Mouse (Mus musculus): ENCODE results near the gene Pigl. TPM values are rescaled to one million over a fixed set of nuclear protein-coding genes. Genes with fewer than 3 reads are reported as not detected.
A peak's percentile ranks its signal among the peaks of the same experiment; 100 is the strongest.
"Not testable (repeated sequence)": the region's sequence is repeated elsewhere in the genome, so short reads cannot be mapped to it uniquely, and the experiment has no call there.

Gene Pigl
- polyA plus RNA-seq, 1 experiment: 4.7 TPM

DNA sequence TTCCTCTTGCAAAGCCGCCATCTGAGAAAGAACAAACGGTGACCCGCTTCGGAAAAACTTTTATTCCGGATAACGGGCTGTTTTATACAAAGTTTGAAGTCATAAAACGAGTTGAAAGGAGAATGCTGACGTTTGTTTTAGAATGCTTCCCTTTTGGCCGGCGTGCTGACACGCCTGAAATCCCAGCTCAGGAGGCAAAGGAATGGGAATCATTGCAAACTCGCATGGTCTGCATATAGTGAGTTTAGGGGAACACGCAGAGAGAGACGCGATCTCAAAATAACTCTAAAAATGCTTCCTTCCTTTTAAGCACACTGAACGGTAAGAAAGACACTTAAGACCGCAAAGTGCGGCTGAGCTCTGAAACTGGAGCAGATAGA is 379 bp upstream of the Pigl start:
- 0 out of 2 replicates have a peak, but pooled peaks cover 3% of the 10 kb centered on the region for H3K4me1 ChIP-seq (ENCODE audit: control insufficient read depth, insufficient read depth, insufficient read length, low read length)
- peak overlapping the region; percentile 94 for H3K4me3 ChIP-seq (ENCODE audit: insufficient read depth, low read depth, low read length)

DNA sequence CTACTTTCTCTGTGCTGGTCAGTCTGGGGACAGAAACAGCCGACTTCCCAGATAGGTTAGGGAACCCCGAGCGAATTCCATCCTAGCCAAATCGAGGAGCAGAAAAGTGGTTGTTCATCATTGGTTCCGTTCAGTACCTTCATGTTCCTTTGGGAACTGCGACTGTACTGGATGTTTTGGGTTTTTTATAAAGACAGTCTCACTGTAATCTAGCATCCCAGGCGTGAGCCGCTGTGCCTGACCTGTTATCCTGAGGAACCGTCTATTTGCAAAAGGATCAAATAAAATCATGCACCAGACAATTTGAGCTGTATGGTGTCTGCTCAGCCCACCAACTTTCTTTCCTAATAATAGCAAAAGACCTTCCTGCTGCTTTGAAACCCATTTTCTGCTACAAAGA is 520 bp downstream of the Pigl start:
- Histone ChIP-seq H3K4me1 (ENCODE audit: control insufficient read depth, insufficient read depth, insufficient read length, low read length) (peaks cover 6% of the 10 kb centered on the region; the same call in 1 of the 2 replicates), H3K4me3 (ENCODE audit: insufficient read depth, low read depth, low read length) (peak overlapping the region; percentile 94), H3K27ac (replicated peaks; ENCODE audit: low read depth, low read length) (peak overlapping the region; percentile 96)

More for the DNA sequence above, 379 bp upstream of the Pigl start:
- H3K27ac ChIP-seq (replicated peaks; ENCODE audit: low read depth, low read length): peak overlapping the region; percentile 96

DNA sequence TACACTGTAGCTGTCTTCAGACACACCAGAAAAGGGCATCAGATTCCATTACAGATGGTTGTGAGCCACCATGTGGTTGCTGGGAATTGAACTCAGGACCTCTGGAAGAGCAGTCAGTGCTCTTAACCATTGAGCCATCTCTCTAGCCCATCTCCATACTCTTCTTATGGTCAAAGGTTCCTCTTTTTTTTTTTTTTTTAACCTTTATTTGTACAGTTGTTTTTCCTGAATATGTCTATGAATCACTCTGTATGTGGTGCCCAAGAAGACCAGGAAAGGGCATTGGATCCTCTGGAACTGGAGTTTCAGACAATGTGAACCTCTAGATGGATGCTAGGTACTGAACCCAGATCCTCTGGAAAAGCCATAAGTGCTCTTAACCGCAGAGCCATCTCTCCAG is 4.3 kb downstream of the Pigl start:
- H3K27ac ChIP-seq (replicated peaks; ENCODE audit: low read depth, low read length); H3K4me3 ChIP-seq (ENCODE audit: insufficient read depth, low read depth, low read length); H3K4me1 ChIP-seq (ENCODE audit: control insufficient read depth, insufficient read depth, insufficient read length, low read length): not testable (repeated sequence)

DNA sequence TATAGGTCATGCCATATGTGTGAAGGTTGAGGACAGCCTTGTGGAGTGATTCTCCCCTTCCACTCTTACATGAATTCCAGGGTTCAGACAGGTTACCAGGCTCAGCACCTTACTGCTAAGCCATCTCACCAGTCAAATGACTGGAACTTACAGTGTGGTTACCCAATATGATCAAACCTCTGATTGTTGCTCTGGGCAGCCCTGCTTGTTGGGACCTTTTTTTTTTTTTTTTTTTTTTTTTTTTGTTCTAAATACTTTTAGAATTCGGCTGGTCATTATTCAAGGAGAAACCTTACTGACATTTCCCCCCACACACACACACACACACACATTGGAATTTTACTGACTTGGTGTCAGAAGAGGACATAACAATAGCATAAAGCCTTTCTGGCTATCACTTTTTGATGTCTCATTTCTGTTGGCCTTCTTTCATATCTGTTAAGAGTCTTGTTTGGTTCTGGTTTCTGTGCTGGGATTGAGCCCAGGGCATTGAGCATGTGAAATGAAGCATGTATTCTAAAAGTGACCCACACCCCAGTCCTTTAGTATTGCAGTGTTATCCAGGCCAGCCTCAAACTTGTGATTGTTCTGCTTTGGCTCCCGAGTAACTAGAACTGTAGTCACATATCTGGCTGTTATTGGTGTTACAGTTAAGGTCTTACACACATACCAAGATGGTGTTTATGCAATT is 5.1 kb downstream of the Pigl start:
- Histone ChIP-seq H3K4me1 (ENCODE audit: control insufficient read depth, insufficient read depth, insufficient read length, low read length) (peaks cover 9% of the 10 kb centered on the region; the same call in 1 of the 2 replicates), H3K27ac (replicated peaks; ENCODE audit: low read depth, low read length) (peak overlapping the region; percentile 56; the same call in 1 of the 2 replicates)

DNA sequence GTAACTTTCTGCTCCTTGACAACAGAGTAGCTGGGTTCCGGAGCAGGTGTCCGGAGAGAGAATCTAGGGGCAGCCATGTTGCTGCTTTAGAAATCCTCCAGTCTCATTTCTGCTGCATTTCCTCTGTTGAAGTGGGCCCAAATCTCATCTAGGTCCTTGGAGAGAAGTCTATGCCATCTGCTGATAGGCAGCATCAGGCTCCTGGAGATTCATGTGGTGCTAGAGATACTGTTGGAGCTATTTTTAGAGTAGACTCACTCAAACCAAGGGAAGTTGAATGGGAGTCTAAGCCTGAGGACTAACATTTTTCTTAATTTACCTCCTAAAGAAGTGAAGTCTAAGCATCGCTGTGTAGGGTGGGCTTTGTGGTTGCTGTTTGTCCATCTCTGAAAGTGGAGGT is 6.4 kb downstream of the Pigl start:
- Histone ChIP-seq H3K27ac (replicated peaks; ENCODE audit: low read depth, low read length) (no peak overlapping the region), H3K4me3 (ENCODE audit: insufficient read depth, low read depth, low read length) (no peak overlapping the region), H3K4me1 (ENCODE audit: control insufficient read depth, insufficient read depth, insufficient read length, low read length) (peaks cover 9% of the 10 kb centered on the region; the same call in 1 of the 2 replicates)

More for the DNA sequence above, 5.1 kb downstream of the Pigl start:
- H3K4me3 ChIP-seq (ENCODE audit: insufficient read depth, low read depth, low read length): no peak overlapping the region

DNA sequence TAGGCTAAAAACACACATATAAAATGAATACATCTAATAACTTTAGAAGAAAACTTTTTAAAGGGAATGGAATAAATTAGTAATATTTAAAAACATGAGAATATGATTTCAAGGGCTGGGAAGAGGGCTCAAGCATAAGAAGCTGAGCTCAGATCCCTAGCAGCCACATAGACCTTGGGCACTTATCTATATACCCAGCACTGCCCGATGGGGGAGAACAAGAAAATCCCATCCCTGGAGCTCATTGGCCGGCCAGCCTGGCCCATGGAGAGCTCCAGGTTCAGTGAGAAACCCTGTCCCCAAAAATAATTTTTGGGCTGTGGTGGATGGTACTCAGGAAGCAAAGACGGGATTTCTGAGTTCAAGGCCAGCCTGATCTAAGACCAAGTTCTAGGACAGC is 7.6 kb downstream of the Pigl start:
- Histone ChIP-seq H3K4me1 (ENCODE audit: control insufficient read depth, insufficient read depth, insufficient read length, low read length) (peaks cover 7% of the 10 kb centered on the region; the same call in 1 of the 2 replicates), H3K4me3 (ENCODE audit: insufficient read depth, low read depth, low read length) (no peak overlapping the region), H3K27ac (replicated peaks; ENCODE audit: low read depth, low read length) (no peak overlapping the region)

DNA sequence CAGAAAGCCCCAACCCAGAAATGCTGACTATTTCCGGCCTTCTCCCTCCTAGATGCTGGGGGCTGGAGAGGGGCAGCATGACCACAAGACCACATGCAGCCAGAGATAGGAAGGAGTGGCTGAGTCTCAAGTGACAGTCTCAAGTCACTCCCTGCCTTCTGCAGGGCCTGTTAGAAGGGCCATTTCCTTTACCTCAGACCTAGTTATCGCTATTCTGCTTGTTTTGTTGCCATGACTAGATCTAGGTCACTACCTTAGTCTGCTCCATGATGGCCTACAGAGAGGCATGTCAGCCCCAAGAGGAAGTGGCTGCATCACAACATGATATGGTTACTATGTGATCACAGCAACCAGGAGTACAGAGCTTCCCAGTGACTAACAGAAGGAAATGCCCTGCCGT is 8.3 kb downstream of the Pigl start:
- H3K4me1 ChIP-seq (ENCODE audit: control insufficient read depth, insufficient read depth, insufficient read length, low read length): peaks cover 7% of the 10 kb centered on the region; the same call in 1 of the 2 replicates
- no peak overlapping the region for H3K27ac ChIP-seq (replicated peaks; ENCODE audit: low read depth, low read length)
- no peak overlapping the region for H3K4me3 ChIP-seq (ENCODE audit: insufficient read depth, low read depth, low read length)

DNA sequence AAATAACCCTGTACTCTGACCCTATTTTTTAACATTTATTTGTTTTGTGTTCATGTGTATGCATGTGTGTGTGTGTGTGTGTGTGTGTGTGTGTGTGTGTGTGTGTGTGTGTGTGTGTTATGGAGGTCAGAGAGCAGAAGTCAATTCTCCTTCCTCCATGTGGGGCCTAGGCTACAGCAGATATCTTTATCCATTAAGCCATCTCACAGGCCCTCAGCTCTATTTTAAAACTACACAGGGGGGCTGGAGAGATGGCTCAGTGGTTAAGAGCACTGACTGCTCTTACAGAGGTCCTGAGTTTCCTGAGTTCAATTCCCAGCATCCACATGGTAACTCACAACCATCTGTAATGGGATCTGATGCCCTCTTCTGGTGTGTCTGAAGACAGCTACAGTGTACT is 9.0 kb downstream of the Pigl start:
- H3K4me1 ChIP-seq (ENCODE audit: control insufficient read depth, insufficient read depth, insufficient read length, low read length); H3K27ac ChIP-seq (replicated peaks; ENCODE audit: low read depth, low read length); H3K4me3 ChIP-seq (ENCODE audit: insufficient read depth, low read depth, low read length): not testable (repeated sequence)

DNA sequence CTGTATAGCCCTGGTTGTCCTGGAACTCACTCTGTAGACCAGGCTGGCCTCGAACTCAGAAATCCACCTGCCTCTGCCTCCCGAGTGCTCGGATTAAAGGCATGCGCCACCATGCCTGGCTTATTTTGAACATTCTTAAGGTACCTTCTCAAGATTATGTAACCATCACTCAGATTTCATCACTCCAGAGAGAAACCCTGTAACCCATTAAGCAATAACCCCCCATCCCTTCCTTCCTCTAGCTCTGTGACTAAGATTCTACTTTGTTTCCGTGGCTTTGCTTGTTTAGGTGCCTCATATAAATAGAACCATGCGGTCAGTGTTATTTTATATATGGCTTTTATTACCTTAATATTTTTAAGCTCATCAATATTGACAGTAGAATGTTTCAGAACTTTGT is 12.2 kb downstream of the Pigl start:
- H3K4me3 ChIP-seq (ENCODE audit: insufficient read depth, low read depth, low read length): no peak overlapping the region
- peaks cover 2% of the 10 kb centered on the region; the same call in 1 of the 2 replicates for H3K4me1 ChIP-seq (ENCODE audit: control insufficient read depth, insufficient read depth, insufficient read length, low read length)
- H3K27ac ChIP-seq (replicated peaks; ENCODE audit: low read depth, low read length): no peak overlapping the region

DNA sequence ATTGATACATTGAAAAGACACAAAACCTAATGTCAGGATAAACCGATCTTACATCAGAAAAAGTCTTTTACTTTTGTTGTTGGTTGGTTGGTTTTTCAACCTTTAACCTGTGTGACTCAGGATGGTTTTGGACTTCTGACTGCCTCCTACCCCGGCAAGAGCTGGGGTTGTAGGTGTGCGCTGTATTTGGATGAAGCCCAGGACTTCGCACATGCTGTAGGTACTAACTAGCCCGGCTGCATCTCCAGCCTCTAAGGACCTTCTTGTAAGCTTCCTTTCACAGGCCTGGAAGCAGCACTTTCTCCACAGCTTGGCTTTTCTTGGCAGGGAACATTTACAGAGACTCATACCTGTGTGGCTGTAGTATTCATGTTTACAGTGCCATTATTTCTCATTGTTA is 15.3 kb downstream of the Pigl start:
- Histone ChIP-seq H3K27ac (replicated peaks; ENCODE audit: low read depth, low read length) (no peak overlapping the region), H3K4me1 (ENCODE audit: control insufficient read depth, insufficient read depth, insufficient read length, low read length) (peaks cover 4% of the 10 kb centered on the region; the same call in 1 of the 2 replicates), H3K4me3 (ENCODE audit: insufficient read depth, low read depth, low read length) (no peak overlapping the region)

DNA sequence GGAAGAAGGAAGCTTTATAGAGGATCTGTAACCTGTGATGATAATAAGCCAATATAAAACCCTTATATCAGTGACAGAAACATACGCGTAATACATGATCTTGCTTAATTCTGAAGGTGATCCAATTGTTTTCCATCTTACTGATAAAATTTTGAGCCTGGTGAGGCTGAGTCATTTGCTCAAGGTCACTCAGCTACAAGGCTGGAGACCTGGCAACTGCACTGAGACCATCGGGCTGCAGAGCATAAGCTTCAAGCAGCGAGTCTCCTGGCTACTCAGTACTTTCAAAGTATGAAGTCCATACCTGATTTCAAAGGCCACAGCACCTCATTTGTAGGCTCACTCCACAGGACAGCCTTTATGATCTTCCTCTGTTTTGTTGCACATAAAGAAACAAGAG is 17.9 kb downstream of the Pigl start:
- Histone ChIP-seq H3K4me1 (ENCODE audit: control insufficient read depth, insufficient read depth, insufficient read length, low read length) (peaks cover 17% of the 10 kb centered on the region), H3K4me3 (ENCODE audit: insufficient read depth, low read depth, low read length) (no peak overlapping the region), H3K27ac (replicated peaks; ENCODE audit: low read depth, low read length) (no peak overlapping the region)

DNA sequence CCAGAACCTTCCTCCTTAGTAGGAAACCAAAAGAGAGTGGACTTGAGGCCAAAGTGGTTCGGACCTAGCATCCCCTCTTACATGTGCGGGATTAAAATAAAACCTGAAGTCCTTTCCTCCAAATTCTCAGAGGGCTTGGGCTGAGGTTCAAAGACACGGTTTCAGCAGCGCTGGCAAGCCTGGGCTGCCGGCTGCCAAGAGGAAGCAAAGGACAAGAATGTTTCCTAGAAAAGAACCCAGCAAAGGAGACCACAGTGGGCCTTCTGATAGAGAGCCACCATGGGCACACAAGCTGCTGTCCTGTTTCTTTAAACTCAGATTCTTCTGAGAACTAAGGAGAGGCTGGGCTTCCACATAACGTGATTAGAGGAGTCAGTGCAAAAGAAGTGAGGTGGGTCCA is 20.7 kb downstream of the Pigl start:
- Histone ChIP-seq H3K27ac (replicated peaks; ENCODE audit: low read depth, low read length) (peak overlapping the region; percentile 49), H3K4me3 (ENCODE audit: insufficient read depth, low read depth, low read length) (no peak overlapping the region), H3K4me1 (ENCODE audit: control insufficient read depth, insufficient read depth, insufficient read length, low read length) (peaks cover 17% of the 10 kb centered on the region)

DNA sequence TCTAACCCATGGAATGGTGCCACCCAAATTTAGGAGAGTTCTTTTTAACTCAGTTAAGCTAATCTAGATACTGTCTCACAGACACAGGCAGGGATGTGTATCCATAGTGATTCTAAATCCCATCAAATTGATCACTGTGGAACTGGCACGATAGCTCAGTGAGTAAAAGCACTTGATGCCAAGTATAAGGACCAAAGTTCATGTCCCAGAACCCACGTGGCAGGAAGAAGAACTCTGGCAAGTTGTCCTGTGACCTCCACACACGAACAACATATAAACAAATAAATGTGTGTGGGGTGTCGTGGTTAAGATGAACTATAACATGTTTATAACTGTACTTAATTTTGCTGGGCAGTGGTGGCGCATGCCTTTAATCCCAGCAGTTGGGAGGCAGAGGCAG is 21.3 kb downstream of the Pigl start:
- Histone ChIP-seq H3K4me1 (ENCODE audit: control insufficient read depth, insufficient read depth, insufficient read length, low read length) (peaks cover 17% of the 10 kb centered on the region), H3K27ac (replicated peaks; ENCODE audit: low read depth, low read length) (peak overlapping the region; percentile 49), H3K4me3 (ENCODE audit: insufficient read depth, low read depth, low read length) (no peak overlapping the region)

DNA sequence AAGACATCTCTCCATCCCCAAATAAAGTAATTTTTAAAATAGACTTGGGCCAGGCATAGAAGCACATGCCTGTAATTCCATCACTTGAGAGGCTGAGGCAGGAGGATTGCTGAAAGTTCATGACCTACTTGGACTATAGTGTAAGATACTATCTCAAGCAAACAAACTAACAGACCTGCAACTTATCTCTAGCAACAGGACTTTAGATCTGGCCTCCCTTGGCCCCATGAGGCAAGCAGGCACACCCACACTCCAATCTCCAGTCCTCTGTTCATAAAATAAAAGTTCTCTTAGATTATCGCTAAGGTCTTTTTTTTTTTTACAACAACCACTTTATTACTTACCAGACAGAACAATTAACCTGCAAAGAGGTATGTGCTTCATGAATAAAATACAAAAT is 28.7 kb downstream of the Pigl start:
- H3K4me3 ChIP-seq (ENCODE audit: insufficient read depth, low read depth, low read length): no peak overlapping the region
- peaks cover 6% of the 10 kb centered on the region; the same call in 1 of the 2 replicates for H3K4me1 ChIP-seq (ENCODE audit: control insufficient read depth, insufficient read depth, insufficient read length, low read length)
- H3K27ac ChIP-seq (replicated peaks; ENCODE audit: low read depth, low read length): no peak overlapping the region

DNA sequence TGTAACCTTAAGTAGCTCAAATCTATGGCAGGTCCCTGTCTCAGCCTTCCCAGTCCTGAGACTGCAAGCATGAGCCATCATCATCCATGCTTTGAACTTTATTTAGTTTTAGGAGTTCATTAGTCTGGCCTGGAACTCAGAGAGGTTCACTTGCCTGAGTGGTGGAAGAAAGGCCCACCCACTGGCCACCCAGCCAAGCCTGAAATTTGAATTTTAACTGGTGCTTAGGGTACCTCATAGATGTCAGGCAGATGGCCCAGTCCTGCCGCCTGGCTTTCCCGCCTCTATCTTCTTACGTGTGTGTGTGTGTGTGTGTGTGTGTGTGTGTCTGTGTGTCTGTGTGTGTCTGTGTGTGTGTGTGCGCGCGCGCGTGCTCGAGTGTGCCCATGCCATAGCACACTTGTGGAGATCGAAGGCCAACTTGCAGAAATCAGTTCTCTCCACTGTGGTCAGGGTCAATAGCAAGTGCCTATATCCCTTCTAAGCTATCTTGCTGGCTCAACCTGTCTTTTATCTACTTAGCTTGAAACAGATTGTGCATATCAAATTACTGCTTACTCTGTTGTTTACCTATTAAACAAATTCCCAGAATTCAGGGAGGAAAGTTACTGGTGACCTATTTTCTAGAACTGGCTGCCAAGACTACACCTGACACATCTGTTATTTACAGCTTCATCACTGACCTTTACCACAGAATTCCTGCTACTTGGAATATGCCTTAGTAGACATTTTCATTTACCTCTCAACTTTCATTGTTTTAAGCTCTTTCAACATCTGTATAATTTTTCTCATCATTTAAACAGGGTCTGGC is 29.5 kb downstream of the Pigl start:
- H3K4me3 ChIP-seq (ENCODE audit: insufficient read depth, low read depth, low read length): no peak overlapping the region
- H3K4me1 ChIP-seq (ENCODE audit: control insufficient read depth, insufficient read depth, insufficient read length, low read length): peaks cover 6% of the 10 kb centered on the region; the same call in 1 of the 2 replicates
- no peak overlapping the region; the same call in 1 of the 2 replicates for H3K27ac ChIP-seq (replicated peaks; ENCODE audit: low read depth, low read length)

Measured in brown adipose tissue, adult 24 weeks (tissue).